Mouse (Mus musculus) erythroblast, adult 5-6 weeks (primary cell): ENCODE measurements around the gene Pde1b. TPM values are rescaled to one million over a fixed set of nuclear protein-coding genes. Genes with fewer than 3 reads are reported as not detected.

Source experiments
- ATAC-seq: replicated peaks from 2 replicates; pipeline ENCODE4 v1.8.0; 2016; ENCODE audit warnings: moderate number of reproducible peaks, mild to moderate bottlenecking, moderate TSS enrichment, inconsistent platforms; ENCODE audit not compliant: poor library complexity, low FRiP score, severe bottlenecking
- total RNA-seq, 2 experiments: library from RNA; stranded (forward) in 1 of 2; stranded (reverse) in 1 of 2; fragments of 150-400 nt in 1 of 2; fragments of 200-764, 138-1000 nt in 1 of 2; gene quantifications; 2 replicates each; pipeline versions ENCODE4 v1.2.3 to v1.2.4; 2015 to 2017; ENCODE audit warnings: low replicate concordance in 2 of 2

The Pde1b gene
- total RNA-seq, 2 experiments from 2014 or later: 2.0 to 4.6 TPM

- ATAC-seq: no peak
Measured at GRCm38 (mm10) chr15:103540646-103541045, 37.8 kb downstream of the Pde1b start.

GRCm38 (mm10) chr15:103542526-103542925 lies 39.7 kb downstream of the Pde1b start:
- no peak for ATAC-seq

GRCm38 (mm10) chr15:103547983-103548382 lies 45.1 kb downstream of the Pde1b start:
- no peak for ATAC-seq

GRCm38 (mm10) chr15:103549475-103549874 lies 46.6 kb downstream of the Pde1b start:
- no peak for ATAC-seq

GRCm38 (mm10) chr15:103551053-103551452 lies 48.2 kb downstream of the Pde1b start:
- no peak for ATAC-seq

- ATAC-seq: peak; percentile 82; the same call in 1 of the 2 replicates
Measured at GRCm38 (mm10) chr15:103552096-103552690, 49.4 kb downstream of the Pde1b start.

GRCm38 (mm10) chr15:103564981-103565380 lies 62.1 kb downstream of the Pde1b start, which contains the start of gene Glycam1:
Glycam1 (minus strand) TSS chr15:103565081.
- no peak for ATAC-seq

Other genes starting within 250 kb of the Pde1b start
- 449 and 473 TPM in 2 replicates for gene Nfe2, start 244.6 kb upstream of the Pde1b start, total RNA-seq (2015; ENCODE audit: low replicate concordance)
- gene Nfe2, start 244.6 kb upstream of the Pde1b start, total RNA-seq (2017; ENCODE audit: low replicate concordance): 629 and 671 TPM in 2 replicates
- gene Copz1, start 230.3 kb upstream of the Pde1b start, total RNA-seq (2015; ENCODE audit: low replicate concordance): 123 and 131 TPM in 2 replicates
- gene Copz1, start 230.3 kb upstream of the Pde1b start, total RNA-seq (2017; ENCODE audit: low replicate concordance): 54.0 and 56.5 TPM in 2 replicates
- gene Gpr84, start 192.4 kb upstream of the Pde1b start, total RNA-seq (2015; ENCODE audit: low replicate concordance): 0.96 and 2.1 TPM in 2 replicates
- 0.70 and 1.3 TPM in 2 replicates for gene Gpr84, start 192.4 kb upstream of the Pde1b start, total RNA-seq (2017; ENCODE audit: low replicate concordance)
- gene Zfp385a, start 162.9 kb upstream of the Pde1b start, total RNA-seq (2015; ENCODE audit: low replicate concordance): 2.9 and 5.6 TPM in 2 replicates
- gene Zfp385a, start 162.9 kb upstream of the Pde1b start, total RNA-seq (2017; ENCODE audit: low replicate concordance): 0.68 and 0.84 TPM in 2 replicates
- gene Itga5, start 136.3 kb upstream of the Pde1b start, total RNA-seq (2015; ENCODE audit: low replicate concordance): 2.5 and 7.9 TPM in 2 replicates
- 2.4 TPM in 2 replicates for gene Itga5, start 136.3 kb upstream of the Pde1b start, total RNA-seq (2017; ENCODE audit: low replicate concordance)
- gene Gtsf1, start 72.6 kb upstream of the Pde1b start, total RNA-seq (2015; ENCODE audit: low replicate concordance): 10.4 TPM in 1 of 2 replicates, not detected in the other
- gene Gtsf1, start 72.6 kb upstream of the Pde1b start, total RNA-seq (2017; ENCODE audit: low replicate concordance): not detected in 2 replicates
- gene Gtsf2, start 54.6 kb upstream of the Pde1b start, total RNA-seq (2015; ENCODE audit: low replicate concordance): not detected in 2 replicates
- gene Gtsf2, start 54.6 kb upstream of the Pde1b start, total RNA-seq (2017; ENCODE audit: low replicate concordance): not detected in 2 replicates
- 21.5 and 35.4 TPM in 2 replicates for gene Nckap1l, start 49.2 kb upstream of the Pde1b start, total RNA-seq (2015; ENCODE audit: low replicate concordance)
- gene Nckap1l, start 49.2 kb upstream of the Pde1b start, total RNA-seq (2017; ENCODE audit: low replicate concordance): 27.9 and 28.0 TPM in 2 replicates
- not detected in 2 replicates for gene Ppp1r1a, start 35.0 kb downstream of the Pde1b start, total RNA-seq (2015; ENCODE audit: low replicate concordance)
- not detected in 2 replicates for gene Ppp1r1a, start 35.0 kb downstream of the Pde1b start, total RNA-seq (2017; ENCODE audit: low replicate concordance)
- not detected in 2 replicates for gene Glycam1, start 62.0 kb downstream of the Pde1b start, total RNA-seq (2015; ENCODE audit: low replicate concordance)
- gene Glycam1, start 62.0 kb downstream of the Pde1b start, total RNA-seq (2017; ENCODE audit: low replicate concordance): not detected in 2 replicates